Mouse (Mus musculus): ENCODE data around the gene Npc1l1.
"Not testable (repeated sequence)": the region's sequence is repeated elsewhere in the genome, so short reads cannot be mapped to it uniquely, and the experiment has no call there.

Gene Npc1l1

DNA sequence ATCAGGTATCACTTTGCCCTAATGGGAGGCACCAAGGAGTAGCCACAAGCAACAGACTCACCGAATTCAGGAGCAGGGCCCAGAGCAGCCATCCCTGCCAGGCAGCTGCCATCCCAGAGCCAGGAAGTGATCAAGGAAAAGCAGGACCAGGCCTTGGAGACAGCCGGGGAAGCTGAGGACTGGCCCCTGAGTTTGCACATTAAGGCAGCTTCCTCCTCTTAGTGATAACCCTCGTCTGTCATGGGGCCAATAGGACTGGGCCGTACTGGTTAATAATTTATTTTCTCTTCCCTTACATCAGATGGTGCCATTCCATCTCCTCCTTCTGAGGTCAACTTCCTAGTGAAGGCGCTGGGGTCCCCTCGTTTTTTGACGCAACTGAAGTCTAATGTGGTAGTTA is at the start of gene Npc1l1:
Gene Npc1l1, minus strand, starts transcription at position 132 of the 400 bp plus-strand sequence.
- DNase-seq (ENCODE audit: low spot score): peak; percentile 16

DNA sequence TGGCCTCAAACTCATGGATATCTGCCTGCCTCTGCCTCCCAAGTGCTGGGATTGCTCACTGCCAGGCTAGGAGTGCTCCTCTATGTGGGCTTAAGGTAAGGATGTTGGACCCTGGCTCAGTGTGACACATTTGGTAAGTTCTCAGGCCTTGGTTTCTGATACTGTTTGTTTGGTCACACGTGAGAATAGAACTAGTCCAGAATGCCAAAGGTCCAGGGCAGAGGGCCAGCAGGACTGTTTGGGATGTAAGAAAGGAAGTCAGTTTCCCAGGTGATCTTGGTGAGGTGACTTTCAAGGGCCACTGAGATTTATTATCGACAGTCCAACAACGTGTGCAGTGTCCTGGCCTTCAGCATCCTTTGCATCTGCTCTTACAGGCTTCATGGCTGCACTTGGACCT is 46.5 kb upstream of the Npc1l1 start:
- DNase-seq (ENCODE audit: low spot score): no peak

DNA sequence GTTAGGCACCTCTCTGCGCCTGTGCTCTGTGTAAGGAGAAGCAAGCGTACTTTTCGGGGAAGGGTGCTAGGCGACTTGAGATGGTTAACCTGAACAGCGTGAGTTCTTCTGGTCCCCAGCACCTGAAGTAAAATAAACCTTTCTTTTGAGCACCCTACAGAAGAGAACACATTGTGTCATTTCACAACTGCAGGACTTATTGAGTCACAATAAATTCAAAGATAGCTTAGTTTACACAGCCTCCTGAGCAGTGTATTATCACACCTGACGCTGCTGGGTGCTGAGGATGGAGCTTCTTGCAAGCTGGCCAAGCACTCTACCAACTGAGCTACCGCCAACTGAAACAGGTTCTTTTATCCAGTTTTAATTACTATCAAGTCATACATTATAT is 45.1 kb upstream of the Npc1l1 start:
- DNase-seq (ENCODE audit: low spot score): no peak

DNA sequence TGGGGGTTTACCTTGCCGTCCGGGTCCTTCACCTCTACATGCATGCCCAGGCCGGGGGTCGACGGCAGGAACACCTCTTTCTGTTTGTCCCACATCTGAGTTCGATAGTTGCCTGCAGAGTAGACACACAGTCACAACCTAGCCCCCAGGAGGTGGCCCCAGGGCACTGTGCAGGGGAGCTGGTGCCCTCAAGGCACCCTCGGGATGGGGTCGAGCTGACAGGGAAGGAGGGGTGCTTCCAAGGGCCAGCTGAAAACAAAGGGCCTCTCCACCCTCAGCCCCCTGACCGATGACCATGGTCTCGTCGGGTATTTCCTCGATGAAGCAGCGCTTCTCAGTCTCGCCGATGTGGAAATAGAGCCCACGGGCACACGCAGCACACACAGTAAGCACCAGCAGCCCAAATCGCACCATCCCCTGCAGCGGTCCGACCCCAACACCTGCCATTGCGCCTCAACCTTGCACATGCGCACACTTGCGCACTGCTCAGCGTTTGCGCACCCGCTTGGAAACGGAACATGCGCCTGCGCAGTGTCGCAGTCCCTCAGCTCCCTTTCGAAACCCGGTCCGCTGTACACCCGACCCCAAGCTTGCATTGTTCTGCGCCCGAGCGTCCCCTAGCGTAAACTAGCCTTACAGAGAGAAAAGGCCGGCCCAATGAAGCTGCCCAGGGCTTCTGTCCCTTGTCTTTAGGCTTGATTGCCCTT is 44.6 kb upstream of the Npc1l1 start, which contains the start of gene Tmed4:
Gene Tmed4, minus strand, starts transcription at position 484 of the 707 bp plus-strand sequence.
- peak; percentile 94 for DNase-seq (ENCODE audit: low spot score)

DNA sequence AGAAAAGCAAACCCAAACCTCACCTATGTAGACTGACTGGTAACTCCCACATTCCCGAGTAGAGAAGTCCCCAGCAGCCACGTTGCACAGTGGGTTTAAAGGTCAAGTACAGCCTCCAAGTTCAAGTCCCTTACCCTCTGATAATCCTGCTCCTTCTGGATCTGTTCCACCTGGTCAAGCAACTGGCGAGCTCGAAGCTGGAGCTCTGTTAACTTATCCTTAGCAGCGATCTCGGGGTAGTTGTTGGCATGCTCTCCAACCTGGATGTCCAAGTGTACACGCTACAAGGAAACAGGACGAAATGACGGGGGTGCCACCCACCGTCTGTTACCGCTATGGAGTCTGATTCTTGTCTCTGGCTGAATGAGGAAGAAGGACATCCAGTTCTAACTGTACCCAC is 43.7 kb upstream of the Npc1l1 start:
- no peak for DNase-seq (ENCODE audit: low spot score)

DNA sequence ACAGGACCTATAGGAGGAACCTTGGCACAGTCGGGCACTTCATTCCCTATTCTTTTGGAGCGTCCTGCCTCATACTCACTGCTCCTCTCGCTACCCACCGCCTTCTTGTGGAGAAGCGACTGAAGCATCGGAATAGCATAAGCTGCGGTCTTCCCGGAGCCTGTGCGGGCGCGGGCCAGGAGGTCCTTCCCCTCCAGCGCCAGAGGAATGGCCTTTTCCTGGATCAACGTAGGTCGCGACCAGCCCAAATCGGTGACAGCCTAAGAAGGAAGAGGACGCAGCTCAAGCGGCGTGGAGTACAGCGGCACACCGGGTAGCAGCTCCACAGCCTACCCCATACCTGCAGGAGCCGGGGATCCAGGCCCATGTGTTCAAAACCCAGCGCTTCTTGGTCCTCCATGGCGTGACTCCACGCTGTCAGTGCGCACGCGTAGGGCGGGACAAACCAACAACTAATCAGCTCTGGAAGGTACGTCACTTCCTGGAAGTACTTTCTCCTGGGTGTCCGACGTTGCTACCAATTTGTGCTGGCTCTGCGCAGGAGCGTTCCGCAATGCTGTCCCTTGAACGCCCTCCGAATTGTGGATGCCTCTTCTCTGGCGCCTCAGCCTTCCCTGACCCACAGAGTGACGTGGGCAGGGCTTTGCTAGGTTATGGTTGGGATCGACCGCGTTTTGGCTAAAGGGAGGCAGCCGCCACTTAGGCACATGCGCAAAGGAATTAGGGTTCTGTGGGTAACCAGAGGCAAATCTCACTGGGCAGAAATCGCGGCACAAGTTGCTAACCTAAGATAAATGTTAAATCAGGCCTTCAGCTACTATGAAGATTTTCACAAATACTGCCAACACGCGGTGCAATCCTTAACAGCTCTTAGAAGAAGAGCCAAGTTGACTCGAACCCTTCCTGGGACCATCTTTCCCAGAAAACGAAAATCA is 37.6 kb upstream of the Npc1l1 start, which contains the start of gene Ddx56:
Gene Ddx56, minus strand, starts transcription at position 453 of the 935 bp plus-strand sequence.
- peak; percentile 92 for DNase-seq (ENCODE audit: low spot score)

DNA sequence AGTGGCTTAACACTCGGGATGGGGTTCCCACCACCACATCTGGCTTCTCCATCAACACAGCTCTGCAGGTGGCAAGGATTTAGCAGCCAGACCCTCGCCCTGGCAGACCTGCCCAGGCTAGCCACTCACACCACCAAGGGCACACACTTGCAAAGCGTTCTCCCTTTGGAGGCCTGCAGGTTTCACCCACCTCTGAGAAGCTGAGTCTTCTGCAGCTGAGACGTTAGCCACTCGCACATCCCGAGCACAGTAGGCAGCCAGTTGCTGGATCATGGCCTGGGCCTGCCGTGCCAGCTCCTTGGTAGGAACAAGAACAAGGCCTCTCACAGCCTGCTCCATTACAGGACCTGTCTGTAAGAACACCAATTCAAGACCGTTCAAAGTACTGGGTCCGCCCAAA is 36.7 kb upstream of the Npc1l1 start:
- no peak for DNase-seq (ENCODE audit: low spot score)

DNA sequence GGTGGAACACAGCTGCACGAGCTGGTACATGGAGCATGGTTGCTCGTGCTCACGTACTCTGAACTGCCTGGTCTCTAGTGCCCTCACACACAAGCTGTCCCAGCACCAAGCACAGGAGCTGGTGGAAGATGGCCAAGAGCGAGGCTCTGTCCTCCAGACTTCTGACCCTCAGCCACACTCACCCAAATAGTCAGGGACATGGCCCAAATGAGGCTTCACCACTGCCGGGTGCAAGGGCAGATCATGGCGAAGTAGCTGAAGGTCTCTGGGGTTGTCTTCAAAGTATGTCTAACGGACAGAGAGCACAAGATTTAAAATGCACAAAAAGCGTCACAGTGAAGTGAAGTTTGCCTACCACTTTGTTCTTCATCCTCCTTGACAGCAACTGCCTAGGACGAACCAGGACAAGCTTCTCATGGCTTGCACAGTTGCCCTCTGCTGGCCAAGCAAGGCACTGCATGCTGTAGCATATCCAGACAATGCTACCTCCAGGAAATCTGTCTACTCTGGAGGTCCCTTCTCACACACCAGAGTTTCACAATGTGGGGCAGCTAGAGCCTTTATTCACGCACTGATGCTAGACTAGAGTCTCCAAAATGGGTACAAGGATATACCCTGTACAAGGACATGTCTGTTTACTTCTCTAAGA is 31.6 kb upstream of the Npc1l1 start:
- peak; percentile 62 for DNase-seq (ENCODE audit: low spot score)

DNA sequence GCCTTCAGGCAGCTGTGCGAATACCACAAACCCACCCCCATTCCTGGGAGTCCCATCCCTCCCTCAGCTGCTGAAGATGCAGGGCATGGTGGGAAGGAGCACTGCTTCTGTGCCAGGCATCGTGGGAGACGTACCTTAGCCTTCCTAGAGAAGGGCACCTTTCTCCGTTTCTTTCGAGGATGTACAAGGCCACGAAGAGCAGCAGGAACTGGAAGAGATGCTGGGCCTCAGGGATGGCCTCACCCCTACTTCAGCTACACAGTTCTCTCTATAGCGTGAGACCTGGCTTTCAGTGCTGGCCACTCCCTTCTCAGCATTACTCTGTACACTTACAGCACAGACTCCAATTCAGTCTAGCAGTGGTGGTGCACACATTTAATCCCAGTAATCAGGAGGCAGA is 29.5 kb upstream of the Npc1l1 start:
- DNase-seq (ENCODE audit: low spot score): no peak

DNA sequence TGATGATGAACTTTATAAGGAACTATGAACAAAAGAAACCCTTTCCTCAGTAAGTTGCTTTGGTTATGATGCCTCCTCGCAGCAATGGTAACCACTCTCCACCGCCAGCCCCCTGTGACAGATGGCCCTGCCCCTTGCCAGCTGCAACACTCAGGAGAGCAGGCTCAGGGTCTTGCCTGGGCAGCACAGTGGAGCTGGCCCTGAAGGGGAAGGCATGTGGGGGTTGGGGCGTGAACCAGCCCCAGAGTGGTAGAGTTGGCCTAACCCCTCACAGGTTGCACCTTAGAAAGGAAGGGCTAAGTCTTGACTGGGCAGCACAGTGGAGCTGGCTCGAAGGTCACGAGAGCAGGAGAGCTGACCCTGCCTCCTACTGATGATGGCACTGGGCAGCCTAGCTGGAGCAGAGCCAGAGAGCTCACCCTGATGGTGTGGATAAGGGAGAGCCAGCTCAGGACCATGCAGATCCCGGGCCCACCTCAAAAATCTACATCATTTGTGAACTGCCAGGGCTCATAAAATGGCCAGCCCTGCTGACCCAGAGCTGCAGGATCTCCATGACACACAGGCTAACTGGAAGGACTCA is 26.6 kb upstream of the Npc1l1 start:
- DNase-seq (ENCODE audit: low spot score): no peak

DNA sequence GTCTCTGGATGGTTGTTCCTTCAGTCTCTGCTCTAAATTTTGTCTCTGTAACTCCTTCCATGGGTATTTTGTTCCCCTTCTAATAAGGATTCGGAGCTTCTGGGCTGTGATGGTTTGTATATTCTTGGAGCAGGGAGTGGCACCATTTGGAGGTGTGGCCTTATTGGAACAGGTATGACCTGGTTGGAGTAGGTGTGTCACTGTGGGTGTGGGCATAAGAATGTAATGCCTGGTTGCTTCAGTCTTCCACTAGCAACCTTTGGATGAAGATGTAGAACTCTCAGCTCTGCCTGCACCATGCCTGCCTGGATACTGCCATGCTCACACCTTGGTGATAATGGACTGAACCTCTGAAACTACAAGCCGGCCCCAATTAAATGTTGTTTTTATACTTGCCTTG is 24.7 kb upstream of the Npc1l1 start:
- not testable (repeated sequence) for DNase-seq (ENCODE audit: low spot score)

DNA sequence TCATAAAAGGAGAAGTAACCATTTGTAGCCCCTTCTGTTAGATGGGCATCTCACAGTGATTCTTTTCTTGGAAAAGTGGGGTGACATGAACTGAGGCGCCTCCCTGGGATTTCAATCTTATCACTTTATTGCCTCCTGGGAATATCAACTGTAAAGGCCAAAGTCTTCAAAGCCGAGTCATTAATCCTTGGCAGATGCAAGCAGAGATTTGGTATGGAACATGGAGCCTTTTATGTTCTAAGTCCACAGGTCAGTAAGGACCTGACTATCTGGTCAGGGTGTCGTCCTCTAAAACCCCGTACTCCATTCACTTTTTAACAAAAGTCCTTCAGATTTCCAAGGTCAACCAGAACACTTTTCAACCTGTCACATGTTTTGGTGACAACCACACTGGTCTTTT is 22.9 kb upstream of the Npc1l1 start:
- DNase-seq (ENCODE audit: low spot score): no peak

DNA sequence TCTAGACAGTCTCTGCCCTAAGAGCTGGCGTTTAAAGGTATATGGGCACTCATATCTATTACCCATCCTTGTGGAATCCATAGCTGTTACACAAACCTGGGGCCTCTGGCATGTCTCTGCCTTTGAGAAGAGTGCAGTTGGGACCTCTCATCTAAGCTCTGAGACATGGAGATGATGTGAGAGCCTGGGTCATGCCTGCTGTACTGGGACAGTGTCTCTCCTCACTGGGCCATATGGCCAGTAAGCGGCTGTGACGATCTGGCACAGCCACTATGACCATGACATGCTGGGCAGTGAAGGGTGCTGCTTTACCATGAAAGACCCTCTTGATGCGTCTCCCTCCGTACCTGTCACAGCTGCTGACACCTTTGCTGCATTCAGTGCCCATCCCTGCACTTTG is 22.3 kb upstream of the Npc1l1 start:
- DNase-seq (ENCODE audit: low spot score): no peak

DNA sequence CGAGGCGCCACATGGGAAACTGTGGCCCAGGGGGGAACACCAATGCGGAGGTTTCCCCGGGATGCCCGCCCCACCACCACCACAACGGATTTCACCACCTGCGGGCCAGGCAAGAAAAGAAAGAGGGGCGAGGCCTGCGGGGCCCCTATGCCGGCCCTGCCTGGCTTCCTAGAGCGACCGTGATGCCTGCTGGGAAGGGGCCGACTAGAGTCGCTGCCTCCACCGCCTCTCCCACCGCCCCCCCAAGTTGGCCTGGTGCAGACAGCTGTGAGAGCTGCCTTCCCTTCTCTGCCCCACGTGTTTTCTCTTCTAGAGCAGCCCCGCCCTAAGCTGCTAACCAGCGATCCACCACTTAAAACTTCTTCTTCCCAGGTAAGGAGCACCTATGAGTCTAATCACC is 14.8 kb upstream of the Npc1l1 start:
- no peak for DNase-seq (ENCODE audit: low spot score)

DNA sequence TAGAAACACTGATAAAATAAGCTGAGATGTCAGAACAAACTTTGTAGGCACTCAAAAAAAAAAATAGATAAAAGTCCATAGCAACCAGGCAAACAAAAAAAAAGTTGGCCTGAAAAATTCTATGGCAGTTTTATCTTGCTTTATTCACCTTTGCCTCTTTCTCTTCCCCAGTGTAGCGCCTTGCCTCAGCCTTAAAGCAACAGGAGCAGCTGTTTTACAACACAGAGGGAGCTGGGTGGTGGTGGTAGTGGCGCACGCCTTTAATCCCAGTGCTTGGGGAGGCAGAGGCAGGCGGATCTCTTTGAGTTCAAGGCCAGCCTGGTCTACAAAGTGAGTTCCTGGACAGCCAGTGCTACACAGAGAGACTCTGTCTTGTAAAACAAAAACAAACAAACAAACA is 3.1 kb upstream of the Npc1l1 start:
- peak; percentile 15 for DNase-seq (ENCODE audit: low spot score)

DNA sequence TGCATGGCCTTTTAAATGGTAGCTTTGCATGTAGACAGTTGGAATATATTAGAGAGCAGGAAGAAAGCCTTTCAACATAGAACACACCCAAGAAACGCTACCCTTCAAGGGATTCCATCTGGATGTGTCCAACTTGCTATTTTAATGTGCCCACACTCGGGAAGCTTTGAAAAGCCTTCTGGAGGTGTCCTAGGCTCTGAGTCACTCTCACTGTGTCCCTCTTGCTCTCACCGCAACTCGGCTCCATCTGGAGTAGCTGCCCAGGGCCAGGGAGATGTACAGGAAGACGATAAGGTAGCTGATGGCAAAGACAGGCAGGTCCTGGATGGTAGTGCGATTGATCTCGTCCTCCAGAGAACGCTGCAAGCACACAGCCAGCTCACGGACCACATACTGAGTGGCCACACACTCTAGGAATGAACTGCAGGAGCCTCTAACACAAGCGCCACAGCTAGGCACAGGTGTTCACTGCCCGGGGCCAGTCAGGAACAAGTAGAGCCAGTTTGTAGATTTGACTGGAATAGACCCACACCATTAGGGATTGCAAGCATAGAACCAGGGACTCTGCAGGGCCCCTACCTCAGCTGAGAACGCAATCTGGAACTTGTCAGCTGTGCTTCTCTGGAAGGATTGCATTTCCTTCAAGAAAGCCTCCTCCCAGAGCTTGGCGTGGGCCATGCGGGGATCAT is 5.3 kb downstream of the Npc1l1 start:
- DNase-seq (ENCODE audit: low spot score): no peak

DNA sequence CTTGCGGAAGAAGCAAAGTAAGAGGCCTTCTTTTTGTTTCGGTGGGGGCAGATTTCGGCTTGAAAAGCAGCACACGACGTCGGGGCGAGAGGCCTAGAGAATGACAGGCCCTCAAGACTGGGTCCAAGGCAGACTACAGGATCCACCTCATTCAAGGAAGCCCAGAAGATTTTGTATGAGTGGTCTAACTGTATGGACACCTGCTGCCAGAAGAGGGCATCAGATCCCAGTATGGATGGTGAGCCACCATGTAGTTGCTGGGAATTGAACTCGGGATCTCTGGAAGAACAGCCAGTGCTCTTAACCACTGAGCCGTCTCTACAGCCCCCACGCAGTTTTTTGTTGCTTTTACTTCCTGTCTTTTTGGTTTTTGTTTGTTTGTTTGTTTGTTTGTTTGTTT is 7.8 kb downstream of the Npc1l1 start:
- DNase-seq (ENCODE audit: low spot score): no peak

DNA sequence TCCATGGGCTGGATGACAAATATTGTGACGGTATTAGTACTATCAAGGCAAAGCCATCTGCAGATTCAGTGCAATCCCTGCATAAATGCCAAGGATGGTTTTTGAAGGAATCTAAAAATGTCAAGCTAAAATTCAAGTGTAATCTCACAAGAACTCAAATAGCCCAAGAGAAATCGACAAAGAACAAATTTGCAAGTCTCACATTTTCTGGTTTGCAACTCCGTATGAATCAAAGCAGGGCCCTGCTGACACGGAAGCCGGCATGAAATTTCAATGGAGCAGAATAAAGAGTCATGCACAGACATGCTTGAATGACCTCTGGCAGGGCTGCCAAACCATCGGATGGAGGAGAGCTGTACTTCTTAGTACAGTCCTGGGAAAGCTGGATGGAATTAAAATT is 10.0 kb downstream of the Npc1l1 start:
- DNase-seq (ENCODE audit: low spot score): no peak

DNA sequence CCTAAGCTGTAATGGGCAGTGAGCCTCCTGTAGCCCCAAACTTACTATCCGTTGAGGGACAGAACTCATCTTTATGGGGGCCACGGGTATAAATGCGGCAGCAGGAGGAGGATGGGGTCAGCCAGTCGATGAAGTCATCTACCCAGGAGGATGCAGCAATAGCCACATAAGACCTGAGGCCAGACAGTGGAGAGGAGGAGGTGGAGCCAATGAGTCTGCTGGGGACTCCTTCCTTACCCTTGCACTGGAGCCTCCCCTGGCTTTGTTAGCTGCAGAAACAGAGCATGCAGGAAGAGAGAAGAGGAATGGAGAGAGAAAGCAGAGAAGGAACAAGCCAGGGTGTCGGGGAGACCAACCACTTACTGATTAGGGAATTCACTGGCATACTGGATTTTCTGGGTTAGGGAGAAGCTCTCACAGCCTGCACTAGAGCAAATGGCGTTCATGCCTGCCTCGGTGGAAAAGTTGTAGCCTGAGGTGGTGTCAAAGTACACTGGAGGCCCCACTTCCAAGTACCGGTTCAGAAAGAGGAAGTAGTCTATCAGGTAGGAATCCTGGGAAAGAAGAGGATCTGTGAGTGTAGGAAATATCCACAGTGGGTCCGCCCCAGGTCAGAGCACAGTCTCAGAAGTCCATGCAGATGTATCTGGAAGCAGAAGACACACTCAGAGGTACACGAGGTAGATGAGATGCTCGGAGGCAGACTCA is 11.6 kb downstream of the Npc1l1 start:
- DNase-seq (ENCODE audit: low spot score): no peak

DNA sequence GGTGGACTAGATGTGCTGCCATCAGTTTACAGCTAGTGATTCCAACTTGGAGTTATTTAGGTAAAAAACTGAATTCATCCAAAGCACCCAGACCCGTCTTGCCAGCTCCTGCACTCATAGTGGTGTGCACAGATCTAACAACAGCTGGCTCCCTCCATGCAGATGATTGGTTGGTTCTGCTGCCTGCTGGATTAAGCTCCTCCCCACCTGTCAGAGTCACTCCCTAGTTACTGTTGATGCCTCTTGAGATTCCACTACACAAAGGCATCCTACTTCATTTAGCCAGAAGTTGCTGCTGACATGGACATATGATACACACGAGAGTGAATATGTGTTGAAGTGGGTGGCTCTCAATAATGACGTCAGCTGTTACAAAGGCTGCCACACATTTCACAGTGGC is 13.1 kb downstream of the Npc1l1 start:
- no peak for DNase-seq (ENCODE audit: low spot score)

DNA sequence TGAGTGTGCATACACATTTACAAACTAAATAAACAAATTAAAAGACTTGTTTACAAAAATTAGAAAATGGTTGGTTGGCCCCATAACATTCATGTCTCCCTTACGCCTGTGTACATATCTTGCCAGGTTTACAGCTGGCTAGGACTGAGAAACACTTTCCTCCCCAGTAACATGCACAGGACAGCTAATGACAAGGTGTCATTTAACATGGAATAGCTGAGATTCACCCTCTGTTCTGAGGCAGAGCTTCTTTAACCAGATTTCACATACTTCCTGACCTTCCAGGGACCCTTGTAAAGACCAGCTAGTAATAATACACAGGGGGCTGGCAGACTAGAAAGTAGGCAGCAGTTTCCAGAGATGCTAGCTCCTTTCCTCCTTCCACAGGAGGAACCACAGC is 21.8 kb downstream of the Npc1l1 start:
- no peak for DNase-seq (ENCODE audit: low spot score)

Measured in yolk sac, embryonic 10.5 days (tissue).